Comparison of ENCODE assay signal across 1 mouse cellular context in the genomic region with DNA sequence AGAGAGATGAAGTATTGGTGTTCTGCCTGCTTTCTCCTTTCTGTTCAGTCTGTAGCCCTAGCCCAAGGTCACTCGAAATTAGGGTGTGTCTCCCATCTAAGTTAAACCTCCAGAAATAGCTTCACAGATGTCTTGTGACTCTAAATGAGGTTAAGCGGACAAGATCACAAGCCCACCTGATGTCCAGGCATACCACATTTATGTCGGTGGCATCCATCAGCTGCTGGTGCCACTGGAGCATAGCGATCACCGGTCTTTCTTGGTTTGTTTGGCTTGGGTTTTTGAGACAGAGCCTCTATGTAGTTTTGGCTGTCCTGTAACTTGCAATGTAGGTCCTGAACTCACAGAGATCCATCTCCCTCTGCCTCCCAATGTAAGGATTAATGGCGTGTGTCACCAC.
TF ChIP-seq lines count a peak whose summit lies in the region.

No protein-coding gene starts in this region.

TF ChIP-seq in myocyte, 11 proteins besides CTCF, POLR2A, EP300 and RAD21:
- TF ChIP-seq CEBPB (IDR thresholded peaks at IDR 0.05; ENCODE audit: insufficient read depth, poor library complexity, severe bottlenecking), result no peak
- peak; percentile 32 for TF ChIP-seq TCF3 (IDR thresholded peaks at IDR 0.05; ENCODE audit: insufficient read length, low read depth)
- peak; percentile 21 to 89 (median 87) for TF ChIP-seq MYOG (IDR thresholded peaks at IDR 0.05; ENCODE audit: control insufficient read depth in 1 of 3, insufficient read depth in 1 of 3, insufficient read length in 2 of 3, low read depth in 2 of 3)
- TF ChIP-seq USF1 (IDR thresholded peaks at IDR 0.05; ENCODE audit: low read depth), result no peak
- TF ChIP-seq MYOD1 (IDR thresholded peaks at IDR 0.05; ENCODE audit: control insufficient read depth in 1 of 3, insufficient read length in 2 of 3, low read depth in 2 of 3), result peak in 2 of 3 experiments; percentile 56 to 95
- peak; percentile 26 for TF ChIP-seq TCF12 (IDR thresholded peaks at IDR 0.05; ENCODE audit: insufficient read depth, poor library complexity, severe bottlenecking)
- no peak for TF ChIP-seq MAX (IDR thresholded peaks at IDR 0.05; ENCODE audit: low read depth)
